Mouse (Mus musculus): ENCODE data around the gene 4921536K21Rik.

Gene 4921536K21Rik

GRCm38 (mm10) chr11:3859778-3860177 is 35.1 kb downstream of the 4921536K21Rik start:
- DNase-seq (ENCODE audit: extremely low read depth, insufficient read length, low spot score): no peak

- DNase-seq (ENCODE audit: extremely low read depth, insufficient read length, low spot score): no peak
These were observed 37.0 kb downstream of the 4921536K21Rik start for GRCm38 (mm10) chr11:3857902-3858301.

GRCm38 (mm10) chr11:3855846-3856245 is 39.1 kb downstream of the 4921536K21Rik start:
- no peak for DNase-seq (ENCODE audit: extremely low read depth, insufficient read length, low spot score)

GRCm38 (mm10) chr11:3854156-3854555 is 40.7 kb downstream of the 4921536K21Rik start:
- no peak for DNase-seq (ENCODE audit: extremely low read depth, insufficient read length, low spot score)

- DNase-seq (ENCODE audit: extremely low read depth, insufficient read length, low spot score): peak; percentile 58
These were observed 41.3 kb downstream of the 4921536K21Rik start for GRCm38 (mm10) chr11:3853481-3854034.

GRCm38 (mm10) chr11:3853031-3853430 is 41.9 kb downstream of the 4921536K21Rik start:
- DNase-seq (ENCODE audit: extremely low read depth, insufficient read length, low spot score): no peak

GRCm38 (mm10) chr11:3851872-3852271 is 43.0 kb downstream of the 4921536K21Rik start:
- DNase-seq (ENCODE audit: extremely low read depth, insufficient read length, low spot score): no peak

- DNase-seq (ENCODE audit: extremely low read depth, insufficient read length, low spot score): no peak
These were observed 44.1 kb downstream of the 4921536K21Rik start for GRCm38 (mm10) chr11:3850746-3851277.

- no peak for DNase-seq (ENCODE audit: extremely low read depth, insufficient read length, low spot score)
These were observed 44.6 kb downstream of the 4921536K21Rik start for GRCm38 (mm10) chr11:3850315-3850614.

- DNase-seq (ENCODE audit: extremely low read depth, insufficient read length, low spot score): no peak
These were observed 45.2 kb downstream of the 4921536K21Rik start for GRCm38 (mm10) chr11:3849469-3850314.

- DNase-seq (ENCODE audit: extremely low read depth, insufficient read length, low spot score): no peak
These were observed 48.5 kb downstream of the 4921536K21Rik start for GRCm38 (mm10) chr11:3846351-3846750.

GRCm38 (mm10) chr11:3843943-3844734 is 50.8 kb downstream of the 4921536K21Rik start:
- DNase-seq (ENCODE audit: extremely low read depth, insufficient read length, low spot score): no peak

Measured in 3134 (cell line).